Mouse (Mus musculus) limb, embryonic 13.5 days (tissue): ENCODE measurements around the gene Hc. TPM values are rescaled to one million over a fixed set of nuclear protein-coding genes. Genes with fewer than 3 reads are reported as not detected.

Experiments
- ATAC-seq: fragments of 200-750 bp; cut with Nextera tagmentation; 2 replicates; pipeline ENCODE4 v1.8.0; 2017; ENCODE audit warnings: low read depth, moderate number of reproducible peaks, moderate TSS enrichment; ENCODE audit not compliant: low FRiP score
- H3K27ac ChIP-seq: fragments of 300-500 bp; sonication (generic); 2 replicates; pipeline ENCODE4 v1.5.1; 2015; ENCODE audit warnings: inconsistent platforms, mild to moderate bottlenecking, moderate library complexity
- H3K27me3 ChIP-seq: fragments of 300-500 bp; sonication (generic); 2 replicates; pipeline ENCODE4 v1.6.1; 2015; ENCODE audit warnings: mild to moderate bottlenecking, inconsistent platforms
- H3K36me3 ChIP-seq: fragments of 300-500 bp; sonication (generic); 2 replicates; pipeline ENCODE4 v1.6.1; 2015; ENCODE audit warnings: inconsistent platforms, mild to moderate bottlenecking, moderate library complexity
- H3K4me1 ChIP-seq: fragments of 300-500 bp; sonication (generic); 2 replicates; pipeline ENCODE4 v1.6.1; 2015; ENCODE audit warnings: inconsistent platforms
- H3K4me2 ChIP-seq: fragments of 300-500 bp; sonication (generic); replicated peaks from 2 replicates; pipeline ENCODE4 v1.6.1; 2015; ENCODE audit warnings: inconsistent platforms, mild to moderate bottlenecking, moderate library complexity
- H3K4me3 ChIP-seq: fragments of 300-500 bp; sonication (generic); 2 replicates; pipeline ENCODE4 v1.5.1; 2015; ENCODE audit warnings: moderate library complexity, mild to moderate bottlenecking, inconsistent platforms
- H3K9ac ChIP-seq: fragments of 300-500 bp; sonication (generic); 2 replicates; pipeline ENCODE4 v1.6.1; 2015; ENCODE audit warnings: mild to moderate bottlenecking, inconsistent platforms
- H3K9me3 ChIP-seq: fragments of 300-500 bp; sonication (generic); 2 replicates; pipeline ENCODE4 v1.6.1; 2016; ENCODE audit warnings: inconsistent platforms
- WGBS: fragments of 180-500 bp; shearing (Covaris S2); methylation state at CpG from one replicate; pipeline ENCODE4 v1.1.7; 2015; 5-methylcytosine and 5-hydroxymethylcytosine counted together
- polyA plus RNA-seq: library from polyadenylated mRNA; unstranded; fragments of >200 nt; fragmentation: Nextera tagmentation; extraction: Ambion mirVana; gene quantifications from 2 replicates; pipeline ENCODE4 v1.2.1, GENCODE M21; 2015

Hc gene
- polyA plus RNA-seq, 1 experiment from 2014 or later: 0.10 TPM

GRCm38 (mm10) chr2:35079166-35079565 lies 17.9 kb upstream of the Hc start:
- Histone ChIP-seq H3K9me3 (no peaks in the 10 kb centered on the region), H3K4me1 (no peaks in the 10 kb centered on the region), H3K27me3 (no peaks in the 10 kb centered on the region), H3K4me2 (no peak overlapping the region), H3K27ac (no peak overlapping the region), H3K4me3 (no peak overlapping the region), H3K9ac (no peak overlapping the region), H3K36me3 (no peaks in the 10 kb centered on the region)
- no peak for ATAC-seq
- 65% methylated on average over 6 of the region's 6 CpGs for WGBS

GRCm38 (mm10) chr2:35074328-35074727 lies 13.1 kb upstream of the Hc start:
- WGBS: 87% methylated on average over 3 of the region's 3 CpGs
- Histone ChIP-seq H3K27me3 (no peaks in the 10 kb centered on the region), H3K36me3 (no peaks in the 10 kb centered on the region), H3K4me1 (no peaks in the 10 kb centered on the region), H3K4me3 (no peak overlapping the region), H3K4me2 (no peak overlapping the region), H3K9ac (no peak overlapping the region), H3K9me3 (no peaks in the 10 kb centered on the region), H3K27ac (no peak overlapping the region)
- no peak for ATAC-seq

DNA sequence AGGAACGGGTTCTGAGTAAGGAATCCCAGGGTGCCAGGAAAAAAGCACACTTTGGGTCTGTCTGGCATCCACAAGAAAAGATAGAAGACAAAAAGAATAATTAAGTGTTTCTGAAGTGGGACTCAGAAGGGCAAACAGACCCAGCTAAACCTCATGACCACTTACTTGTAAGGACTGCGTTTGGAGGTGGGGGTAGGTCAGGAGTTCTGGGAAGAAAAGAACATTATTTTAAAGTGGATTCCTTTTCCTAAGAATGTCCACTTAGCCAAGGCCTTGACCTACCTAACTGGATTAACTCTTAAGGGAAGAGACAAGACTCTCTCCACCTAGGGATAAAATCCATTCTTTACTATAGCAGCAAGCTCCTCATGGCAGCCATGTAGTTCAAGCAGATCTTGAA lies 11.3 kb upstream of the Hc start:
- 48% methylated on average over 2 of the region's 2 CpGs for WGBS
- H3K9me3 ChIP-seq: no peaks in the 10 kb centered on the region
- no peak overlapping the region for H3K27ac ChIP-seq
- no peak overlapping the region for H3K4me3 ChIP-seq
- ATAC-seq: no peak
- no peaks in the 10 kb centered on the region for H3K27me3 ChIP-seq
- no peaks in the 10 kb centered on the region for H3K36me3 ChIP-seq
- no peak overlapping the region for H3K4me2 ChIP-seq
- no peak overlapping the region for H3K9ac ChIP-seq
- H3K4me1 ChIP-seq: no peaks in the 10 kb centered on the region

- WGBS: 70% methylated on average over 4 of the region's 4 CpGs
- Histone ChIP-seq H3K4me3 (no peak overlapping the region), H3K4me2 (no peak overlapping the region)
Measured at GRCm38 (mm10) chr2:35070275-35070674, 9.0 kb upstream of the Hc start.

DNA sequence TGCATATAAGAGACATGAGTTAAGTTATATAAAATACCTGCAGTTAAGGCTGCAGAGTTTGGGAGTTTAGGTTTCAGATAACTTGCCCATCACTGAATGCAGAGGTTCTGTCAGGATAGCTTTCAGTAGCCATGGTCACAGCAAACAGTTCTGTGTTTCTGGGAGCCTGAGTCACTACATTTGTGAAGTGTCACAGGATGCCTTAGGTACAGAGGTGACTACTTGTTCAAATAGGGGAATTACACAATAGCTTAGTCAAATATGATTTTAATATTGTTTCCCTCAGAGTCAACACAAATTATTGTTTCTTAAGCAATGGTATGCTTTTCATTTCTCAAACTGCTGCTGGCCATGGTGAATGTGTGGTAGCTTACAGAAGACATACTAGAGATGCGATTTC lies 7.9 kb upstream of the Hc start:
- Histone ChIP-seq H3K4me3 (no peak overlapping the region), H3K27ac (no peak overlapping the region), H3K9me3 (no peaks in the 10 kb centered on the region), H3K4me1 (no peaks in the 10 kb centered on the region), H3K27me3 (no peaks in the 10 kb centered on the region), H3K9ac (no peak overlapping the region), H3K4me2 (no peak overlapping the region), H3K36me3 (no peaks in the 10 kb centered on the region)
- WGBS: 96% methylated on average over 1 of the region's 1 CpGs
- no peak for ATAC-seq

More at GRCm38 (mm10) chr2:35070275-35070674, 9.0 kb upstream of the Hc start:
- Histone ChIP-seq H3K27me3 (no peaks in the 10 kb centered on the region), H3K4me1 (no peaks in the 10 kb centered on the region), H3K27ac (no peak overlapping the region), H3K9me3 (no peaks in the 10 kb centered on the region), H3K9ac (no peak overlapping the region), H3K36me3 (no peaks in the 10 kb centered on the region)
- ATAC-seq: no peak

- 87% methylated on average over 11 of the region's 11 CpGs for WGBS
- H3K27me3 ChIP-seq: no peaks in the 10 kb centered on the region
- H3K36me3 ChIP-seq: no peaks in the 10 kb centered on the region
- no peaks in the 10 kb centered on the region for H3K9me3 ChIP-seq
- H3K4me1 ChIP-seq: no peaks in the 10 kb centered on the region
- H3K9ac ChIP-seq: no peak overlapping the region
- H3K4me2 ChIP-seq: no peak overlapping the region
- no peak overlapping the region for H3K27ac ChIP-seq
- ATAC-seq: no peak
- H3K4me3 ChIP-seq: no peak overlapping the region
Measured at GRCm38 (mm10) chr2:35067117-35067516, 5.9 kb upstream of the Hc start.

DNA sequence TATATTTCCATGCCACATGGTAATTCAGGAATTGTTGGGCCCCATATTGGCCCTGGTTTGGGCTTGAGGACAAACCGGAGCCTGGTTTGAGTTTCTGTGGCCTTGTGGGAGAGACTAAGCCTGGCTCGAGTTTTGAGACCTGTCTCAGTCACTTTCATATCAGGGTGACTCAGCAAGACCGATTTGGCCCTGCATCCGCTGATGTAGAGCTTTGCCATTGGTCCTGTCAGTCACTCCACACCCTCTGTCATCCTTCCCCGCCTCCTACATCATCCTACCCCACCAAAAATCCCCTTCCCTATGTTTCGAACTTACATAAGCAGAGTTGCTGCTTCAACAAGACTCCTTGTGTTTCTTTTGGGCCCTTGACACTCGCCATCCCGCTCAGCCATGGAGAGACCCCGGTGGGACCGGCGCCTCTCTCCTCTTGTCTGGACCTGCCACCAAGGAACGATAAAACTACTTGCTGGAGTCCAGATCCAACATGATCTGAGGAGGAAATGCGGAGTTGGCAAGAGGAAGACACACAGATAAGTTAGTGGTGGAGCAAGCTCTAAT lies 5.4 kb upstream of the Hc start:
- 89% methylated on average over 13 of the region's 13 CpGs for WGBS
- H3K36me3 ChIP-seq: no peaks in the 10 kb centered on the region
- H3K9ac ChIP-seq: no peak overlapping the region
- H3K27me3 ChIP-seq: no peaks in the 10 kb centered on the region
- H3K27ac ChIP-seq: no peak overlapping the region
- no peak overlapping the region for H3K4me3 ChIP-seq
- no peaks in the 10 kb centered on the region for H3K9me3 ChIP-seq
- no peaks in the 10 kb centered on the region for H3K4me1 ChIP-seq
- no peak overlapping the region for H3K4me2 ChIP-seq
- ATAC-seq: no peak

- Histone ChIP-seq H3K4me3 (no peak overlapping the region), H3K27ac (no peak overlapping the region), H3K4me1 (no peaks in the 10 kb centered on the region), H3K4me2 (no peak overlapping the region), H3K9ac (no peak overlapping the region), H3K27me3 (no peaks in the 10 kb centered on the region), H3K36me3 (no peaks in the 10 kb centered on the region), H3K9me3 (no peaks in the 10 kb centered on the region)
- no peak for ATAC-seq
- WGBS: 86% methylated on average over 6 of the region's 6 CpGs
Measured at GRCm38 (mm10) chr2:35063333-35064030, 2.2 kb upstream of the Hc start.

DNA sequence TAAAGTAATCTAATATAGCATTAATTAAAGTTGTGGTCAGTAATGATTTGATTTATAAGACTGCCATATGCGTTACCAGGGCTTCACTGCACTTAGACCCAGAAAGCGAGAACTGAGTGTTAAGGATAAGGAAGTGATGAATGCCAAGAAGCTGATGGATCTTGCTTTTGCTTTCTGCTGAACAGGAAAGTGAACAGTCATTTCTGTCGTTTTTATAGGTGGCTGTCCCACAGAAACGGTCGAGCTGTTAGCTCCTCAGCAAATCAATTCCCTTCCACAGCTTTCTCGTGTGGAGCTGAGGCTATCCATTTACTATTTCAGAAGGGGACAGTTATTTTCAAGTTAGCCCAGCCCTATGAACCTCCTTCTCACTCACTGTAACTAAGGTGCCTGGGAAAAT lies 341 bp downstream of the Hc start:
- Histone ChIP-seq H3K9me3 (no peaks in the 10 kb centered on the region), H3K4me2 (no peak overlapping the region), H3K4me3 (no peak overlapping the region), H3K4me1 (no peaks in the 10 kb centered on the region), H3K9ac (no peak overlapping the region), H3K36me3 (no peaks in the 10 kb centered on the region), H3K27ac (no peak overlapping the region), H3K27me3 (no peaks in the 10 kb centered on the region)
- 58% methylated on average over 6 of the region's 6 CpGs for WGBS
- ATAC-seq: no peak

DNA sequence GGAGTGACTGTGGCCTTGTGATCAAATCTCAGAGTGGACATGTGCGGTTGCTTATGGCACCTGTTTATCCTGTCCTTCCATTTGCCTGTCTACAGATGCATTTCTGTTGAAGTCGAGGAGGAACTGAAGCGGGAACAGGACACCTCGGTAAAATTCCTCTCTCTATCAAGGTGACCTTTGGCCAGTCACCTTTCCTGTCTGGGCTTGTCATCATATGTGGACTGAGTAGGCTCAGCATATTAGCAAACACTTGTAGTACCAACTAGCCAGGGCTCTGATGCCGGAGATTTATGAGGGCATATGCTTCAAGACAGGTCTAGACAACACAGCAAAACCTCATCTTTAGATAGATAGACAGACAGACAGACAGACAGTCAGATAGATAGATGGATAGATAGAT lies 982 bp downstream of the Hc start:
- Histone ChIP-seq H3K4me3 (no peak overlapping the region), H3K27ac (no peak overlapping the region), H3K4me2 (no peak overlapping the region), H3K9me3 (no peaks in the 10 kb centered on the region), H3K36me3 (no peaks in the 10 kb centered on the region), H3K27me3 (no peaks in the 10 kb centered on the region), H3K4me1 (no peaks in the 10 kb centered on the region), H3K9ac (no peak overlapping the region)
- WGBS: 82% methylated on average over 5 of the region's 5 CpGs
- no peak for ATAC-seq

DNA sequence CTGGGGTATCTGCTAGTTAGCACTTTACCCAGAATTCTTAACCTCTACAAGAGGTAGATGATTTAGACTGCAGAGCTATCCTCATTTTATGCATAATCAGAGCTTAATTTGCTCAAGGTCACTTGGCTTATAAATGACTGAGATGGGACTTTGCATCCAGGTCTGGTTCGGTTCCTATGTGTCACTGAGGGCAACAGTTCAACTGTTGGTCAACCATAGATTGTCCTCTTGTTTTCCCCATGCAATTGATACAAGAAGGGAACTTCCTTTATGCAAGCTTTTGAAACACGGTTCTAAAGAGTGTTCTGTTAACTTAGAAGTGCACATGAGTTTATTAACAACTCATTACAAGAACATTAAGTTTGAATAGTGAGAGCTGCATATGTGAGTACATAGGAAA lies 2.9 kb downstream of the Hc start:
- Histone ChIP-seq H3K27ac (no peak overlapping the region), H3K4me2 (no peak overlapping the region), H3K36me3 (no peaks in the 10 kb centered on the region), H3K9me3 (no peaks in the 10 kb centered on the region), H3K9ac (no peak overlapping the region), H3K4me3 (no peak overlapping the region), H3K27me3 (no peaks in the 10 kb centered on the region), H3K4me1 (no peaks in the 10 kb centered on the region)
- WGBS: 80% methylated on average over 2 of the region's 2 CpGs
- ATAC-seq: no peak

DNA sequence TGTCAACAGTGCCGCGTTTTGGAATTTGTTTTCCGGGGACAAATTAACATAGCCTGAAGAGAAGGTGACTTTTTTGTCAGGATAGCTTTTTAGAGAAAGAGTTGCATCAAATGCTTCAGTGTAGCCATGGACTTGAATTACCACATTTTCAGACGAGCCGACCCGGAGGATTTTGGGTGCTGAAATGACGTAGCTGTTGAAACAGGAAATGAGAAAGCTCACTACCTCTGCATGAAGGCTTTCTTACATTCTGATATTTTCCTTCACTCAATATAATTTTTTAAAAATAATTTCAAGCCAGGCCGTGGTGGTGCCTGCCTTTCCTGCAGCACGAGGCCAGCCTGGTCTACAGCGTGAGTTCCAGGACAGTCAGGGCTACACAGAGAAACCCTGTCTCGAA lies 4.0 kb downstream of the Hc start:
- no peaks in the 10 kb centered on the region for H3K9me3 ChIP-seq
- H3K27ac ChIP-seq: no peak overlapping the region
- no peak overlapping the region for H3K4me3 ChIP-seq
- no peak overlapping the region for H3K9ac ChIP-seq
- 86% methylated on average over 11 of the region's 11 CpGs for WGBS
- no peaks in the 10 kb centered on the region for H3K36me3 ChIP-seq
- H3K27me3 ChIP-seq: no peaks in the 10 kb centered on the region
- H3K4me1 ChIP-seq: no peaks in the 10 kb centered on the region
- no peak for ATAC-seq
- no peak overlapping the region for H3K4me2 ChIP-seq

GRCm38 (mm10) chr2:35048851-35049250 lies 12.4 kb downstream of the Hc start:
- H3K4me2 ChIP-seq: no peak overlapping the region
- no peak overlapping the region for H3K27ac ChIP-seq
- H3K27me3 ChIP-seq: no peaks in the 10 kb centered on the region
- ATAC-seq: no peak
- no peak overlapping the region for H3K9ac ChIP-seq
- H3K4me1 ChIP-seq: no peaks in the 10 kb centered on the region
- 33% methylated on average over 5 of the region's 5 CpGs for WGBS
- H3K4me3 ChIP-seq: no peak overlapping the region
- no peaks in the 10 kb centered on the region for H3K36me3 ChIP-seq
- H3K9me3 ChIP-seq: no peaks in the 10 kb centered on the region
